8 mouse cellular contexts compared by ENCODE assay signal in genomic region chr1:191224302-191224980, GRCm38 (mm10). TPM values are rescaled to one million over a fixed set of nuclear protein-coding genes. Genes with fewer than 3 reads are reported as not detected.
DNase-seq lines count a peak whose midpoint lies in the region; ATAC-seq and TF ChIP-seq lines count a peak whose summit lies in the region.

No protein-coding gene starts in this region.

- peak overlapping the region; percentile 68 for H3K27ac ChIP-seq in heart, embryonic 12.5 days (ENCODE audit: poor library complexity, severe bottlenecking)
- peak overlapping the region; percentile 76 for H3K27ac ChIP-seq in kidney, postnatal 0 days
- peak overlapping the region; percentile 59; the same call in 1 of the 2 replicates for H3K27ac ChIP-seq in liver, embryonic 11.5 days (ENCODE audit: low read depth, low read length)
- peak overlapping the region; percentile 66; the same call in 1 of the 2 replicates for H3K27ac ChIP-seq in stomach, embryonic 14.5 days (ENCODE audit: low read length)

- TF ChIP-seq CTCF in kidney, postnatal 0 days (IDR thresholded peaks at IDR 0.05; ENCODE audit: low read depth) = no peak

- ATAC-seq in erythroblast, adult 5-6 weeks (replicated peaks; ENCODE audit: low FRiP score, poor library complexity, severe bottlenecking) = peak; percentile 95
- ATAC-seq in heart, embryonic 12.5 days (ENCODE audit: insufficient number of reproducible peaks, low FRiP score) = peak; percentile 85
- peak; percentile 86 for ATAC-seq in kidney, postnatal 0 days (replicated peaks; ENCODE audit: low FRiP score, low read depth)
- ATAC-seq in liver, embryonic 11.5 days (replicated peaks; ENCODE audit: low FRiP score) = peak; percentile 84
- ATAC-seq in stomach, embryonic 14.5 days (ENCODE audit: insufficient number of reproducible peaks, insufficient read depth, low FRiP score, low read depth) = peak; percentile 79

- WGBS in heart, embryonic 12.5 days = under 1% methylated on average over 57 of the region's 57 CpGs
- 0% methylated on average over 57 of the region's 57 CpGs for WGBS in kidney, postnatal 0 days
- WGBS in liver, embryonic 11.5 days = 1% methylated on average over 57 of the region's 57 CpGs
- 1% methylated on average over 57 of the region's 57 CpGs for WGBS in stomach, embryonic 14.5 days

- peaks cover 8% of the 10 kb centered on the region for H3K4me1 ChIP-seq in heart, embryonic 12.5 days (replicated peaks)
- H3K4me1 ChIP-seq in kidney, postnatal 0 days (replicated peaks; ENCODE audit: insufficient read depth, low read length) = peaks cover 7% of the 10 kb centered on the region; the same call in 1 of the 2 replicates
- H3K4me1 ChIP-seq in liver, embryonic 11.5 days (replicated peaks; ENCODE audit: control insufficient read depth, insufficient read depth, low read length) = peaks cover 12% of the 10 kb centered on the region
- H3K4me1 ChIP-seq in stomach, embryonic 14.5 days (ENCODE audit: control insufficient read depth, insufficient read depth, low read length) = peaks cover 12% of the 10 kb centered on the region

- H3K4me3 ChIP-seq in heart, embryonic 12.5 days = peak overlapping the region; percentile 72
- H3K4me3 ChIP-seq in kidney, postnatal 0 days (replicated peaks; ENCODE audit: low read depth, low read length) = peak overlapping the region; percentile 73
- peak overlapping the region; percentile 81 for H3K4me3 ChIP-seq in liver, embryonic 11.5 days (ENCODE audit: low read depth, low read length)
- peak overlapping the region; percentile 77 for H3K4me3 ChIP-seq in stomach, embryonic 14.5 days (ENCODE audit: low read depth, low read length)

- H3K9ac ChIP-seq in heart, embryonic 12.5 days = peak overlapping the region; percentile 77
- H3K9ac ChIP-seq in kidney, postnatal 0 days (ENCODE audit: low read depth, low read length) = peak overlapping the region; percentile 80
- peak overlapping the region; percentile 81 for H3K9ac ChIP-seq in liver, embryonic 11.5 days (ENCODE audit: low read depth, low read length)
- H3K9ac ChIP-seq in stomach, embryonic 14.5 days (replicated peaks; ENCODE audit: low read depth, low read length) = peak overlapping the region; percentile 85

- no peaks in the 10 kb centered on the region for H3K27me3 ChIP-seq in heart, embryonic 12.5 days (replicated peaks)
- no peaks in the 10 kb centered on the region for H3K27me3 ChIP-seq in kidney, postnatal 0 days (ENCODE audit: insufficient read depth, low read length)
- peaks cover 5% of the 10 kb centered on the region for H3K27me3 ChIP-seq in liver, embryonic 11.5 days (replicated peaks; ENCODE audit: control insufficient read depth, insufficient read depth, low read length)
- H3K27me3 ChIP-seq in stomach, embryonic 14.5 days (ENCODE audit: control insufficient read depth, insufficient read depth, low read length) = no peaks in the 10 kb centered on the region

- no peaks in the 10 kb centered on the region for H3K9me3 ChIP-seq in heart, embryonic 12.5 days (replicated peaks)
- no peaks in the 10 kb centered on the region for H3K9me3 ChIP-seq in kidney, postnatal 0 days (replicated peaks; ENCODE audit: low read length)
- H3K9me3 ChIP-seq in liver, embryonic 11.5 days (ENCODE audit: control insufficient read depth, low read length) = no peaks in the 10 kb centered on the region
- no peaks in the 10 kb centered on the region for H3K9me3 ChIP-seq in stomach, embryonic 14.5 days (ENCODE audit: control insufficient read depth, low read depth, low read length)

- no peaks in the 10 kb centered on the region for H3K36me3 ChIP-seq in heart, embryonic 12.5 days
- no peaks in the 10 kb centered on the region for H3K36me3 ChIP-seq in kidney, postnatal 0 days (ENCODE audit: insufficient read depth, low read length)
- no peaks in the 10 kb centered on the region for H3K36me3 ChIP-seq in liver, embryonic 11.5 days (ENCODE audit: control insufficient read depth, insufficient read depth, low read length)
- H3K36me3 ChIP-seq in stomach, embryonic 14.5 days (ENCODE audit: control insufficient read depth, insufficient read depth, low read length) = no peaks in the 10 kb centered on the region

- peak overlapping the region; percentile 80 for H3K4me2 ChIP-seq in heart, embryonic 12.5 days
- H3K4me2 ChIP-seq in kidney, postnatal 0 days (ENCODE audit: low read length) = peak overlapping the region; percentile 89
- peak overlapping the region; percentile 100 for H3K4me2 ChIP-seq in liver, embryonic 11.5 days
- H3K4me2 ChIP-seq in stomach, embryonic 14.5 days (replicated peaks; ENCODE audit: low read depth, low read length) = peak overlapping the region; percentile 95

- peak; percentile 97 to 98 for DNase-seq in B cell, adult 2 months
- peak; percentile 97 for DNase-seq in brain, adult 2 months (ENCODE audit: low read depth, low spot score)
- DNase-seq in kidney, postnatal 0 days (ENCODE audit: low spot score) = peak; percentile 97
- peak; percentile 91 for DNase-seq in liver, embryonic 11.5 days (ENCODE audit: low spot score)
- peak; percentile 96 for DNase-seq in naive thymus-derived CD4-positive, alpha-beta T cell, adult 2 months (ENCODE audit: low read depth)

RNA-seq across cellular contexts. Expression of gene Atf3, which starts 6.6 kb away (rescaled TPM):
- total RNA-seq in erythroblast, adult 5-6 weeks (2015; ENCODE audit: low replicate concordance) = 0.42 and 6.0 TPM in 2 replicates
- 3.2 and 13.4 TPM in 2 replicates for total RNA-seq in erythroblast, adult 5-6 weeks (2017; ENCODE audit: low replicate concordance)
- 17.0 and 17.6 TPM in 2 replicates for polyA plus RNA-seq in heart, embryonic 12.5 days (2016; fragmentation: Nextera tagmentation; extraction: Ambion mirVana)
- 3.2 and 4.0 TPM in 2 replicates for polyA plus RNA-seq in kidney, postnatal 0 days (2015; fragmentation: Nextera tagmentation; extraction: Ambion mirVana)
- 3.1 and 3.6 TPM in 2 replicates for polyA plus RNA-seq in liver, embryonic 11.5 days (2014; fragmentation: Nextera tagmentation; extraction: Ambion mirVana)
- polyA plus RNA-seq in stomach, embryonic 14.5 days (2014; fragmentation: Nextera tagmentation; extraction: Ambion mirVana) = 2.9 and 3.7 TPM in 2 replicates

RNA-seq across cellular contexts. Expression of gene Fam71a, which starts 59.8 kb away (rescaled TPM):
- not detected in 2 replicates for total RNA-seq in erythroblast, adult 5-6 weeks (2015; ENCODE audit: low replicate concordance)
- not detected in 2 replicates for total RNA-seq in erythroblast, adult 5-6 weeks (2017; ENCODE audit: low replicate concordance)
- polyA plus RNA-seq in heart, embryonic 12.5 days (2016; fragmentation: Nextera tagmentation; extraction: Ambion mirVana) = not detected in 2 replicates
- polyA plus RNA-seq in kidney, postnatal 0 days (2015; fragmentation: Nextera tagmentation; extraction: Ambion mirVana) = not detected in 2 replicates
- polyA plus RNA-seq in liver, embryonic 11.5 days (2014; fragmentation: Nextera tagmentation; extraction: Ambion mirVana) = not detected in 2 replicates
- polyA plus RNA-seq in stomach, embryonic 14.5 days (2014; fragmentation: Nextera tagmentation; extraction: Ambion mirVana) = not detected in 2 replicates

Comparison
In these comparisons a context has a peak if more than half of its experiments do, and no peak if none do; other contexts are left out.
1. Peak in every context shown above with its lines: DNase-seq, ATAC-seq, H3K4me3 ChIP-seq and H3K27ac ChIP-seq.